ENCODE assay signal across 15 mouse cellular contexts in genomic region chr11:86324251-86324650, GRCm38 (mm10). TPM values are rescaled to one million over a fixed set of nuclear protein-coding genes. Genes with fewer than 3 reads are reported as not detected.
A peak's percentile ranks its signal among the peaks of the same experiment; 100 is the strongest.
DNase-seq lines count a peak whose midpoint lies in the region.
"Had no signal": no experiment of that assay in that cellular context is flagged by ENCODE, and none has a peak within 500 bp of the region (broad histone marks: within the 10 kb centered on the region; RNA-seq: fewer than 3 reads in every experiment).

No protein-coding gene starts in this region.

- peak; percentile 13 for DNase-seq in adrenal gland, postnatal 14 days
- no peak for DNase-seq in adrenal gland, adult 8-10 months
- peak; percentile 20 to 38 for DNase-seq in kidney, postnatal 25 days
- no peak for DNase-seq in kidney, adult 11 months
- peak; percentile 75 for DNase-seq in 3134 (ENCODE audit: extremely low read depth, insufficient read length, low spot score)
- peak; percentile 9 for DNase-seq in adipocyte (ENCODE audit: low spot score)
- DNase-seq in cerebellum, postnatal 10 days, result no peak
- no peak for DNase-seq in T-cell, adult 2 months (ENCODE audit: low spot score)
- DNase-seq: B cell, adult 2 months; cerebellum, adult 2 months; gastrocnemius, postnatal 14 days; heart, adult 11 months; right cerebral cortex, adult 18-20 months; right cerebral cortex, postnatal 4 days; thymus, postnatal 36 days had no signal

RNA-seq across cellular contexts. Expression of gene Med13, which starts 33.2 kb away (rescaled TPM):
- 50.0 and 52.0 TPM in 2 replicates for total RNA-seq in adrenal gland, postnatal 14 days (2021)
- 10 to 100 TPM; 38.2 to 62.7 (median 52.8) TPM for total RNA-seq in adrenal gland, adult 8-10 months (2022)

Comparison
In these comparisons a context has a peak if more than half of its experiments do, and no peak if none do; other contexts are left out.
1. DNase-seq: peak in adrenal gland, postnatal 14 days (single experiment), kidney, postnatal 25 days (2 of 2), 3134 (single experiment) and adipocyte (single experiment); none in adrenal gland, adult 8-10 months (single experiment), kidney, adult 11 months (single experiment), cerebellum, postnatal 10 days (0 of 2) and T-cell, adult 2 months (single experiment).